Mouse (Mus musculus) frontal cortex, postnatal 36 days (tissue): ENCODE data around the gene Zfyve21.
A peak's percentile ranks its signal among the peaks of the same experiment; 100 is the strongest.

ENCODE experiments used
- DNase-seq, 2 experiments: peaks; one replicate each; pipeline ENCODE4 v3.0.0; 2022; ENCODE audit warnings: low spot score in 2 of 2

The Zfyve21 gene

DNA sequence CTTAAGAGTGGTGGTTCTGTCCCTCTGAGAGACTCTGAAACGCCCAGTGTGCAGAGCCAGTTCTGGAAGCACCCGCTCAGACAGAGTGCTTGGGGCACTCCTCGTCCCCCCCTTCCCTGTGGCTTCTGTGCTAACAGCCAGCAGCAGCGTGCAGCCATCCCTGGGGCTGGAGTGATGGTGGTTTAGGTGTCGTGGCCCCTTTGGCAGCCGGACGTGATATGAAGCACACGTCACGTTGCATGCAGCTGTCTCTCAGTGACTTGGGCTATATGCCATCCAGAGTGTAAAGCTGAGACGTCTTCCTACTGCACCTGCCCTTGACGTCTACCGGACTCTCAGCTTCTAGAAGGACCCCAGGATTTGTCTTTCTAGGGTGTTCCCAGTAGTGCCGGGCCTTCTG, 15.5 kb upstream of the Zfyve21 start:
- no peak for DNase-seq

DNA sequence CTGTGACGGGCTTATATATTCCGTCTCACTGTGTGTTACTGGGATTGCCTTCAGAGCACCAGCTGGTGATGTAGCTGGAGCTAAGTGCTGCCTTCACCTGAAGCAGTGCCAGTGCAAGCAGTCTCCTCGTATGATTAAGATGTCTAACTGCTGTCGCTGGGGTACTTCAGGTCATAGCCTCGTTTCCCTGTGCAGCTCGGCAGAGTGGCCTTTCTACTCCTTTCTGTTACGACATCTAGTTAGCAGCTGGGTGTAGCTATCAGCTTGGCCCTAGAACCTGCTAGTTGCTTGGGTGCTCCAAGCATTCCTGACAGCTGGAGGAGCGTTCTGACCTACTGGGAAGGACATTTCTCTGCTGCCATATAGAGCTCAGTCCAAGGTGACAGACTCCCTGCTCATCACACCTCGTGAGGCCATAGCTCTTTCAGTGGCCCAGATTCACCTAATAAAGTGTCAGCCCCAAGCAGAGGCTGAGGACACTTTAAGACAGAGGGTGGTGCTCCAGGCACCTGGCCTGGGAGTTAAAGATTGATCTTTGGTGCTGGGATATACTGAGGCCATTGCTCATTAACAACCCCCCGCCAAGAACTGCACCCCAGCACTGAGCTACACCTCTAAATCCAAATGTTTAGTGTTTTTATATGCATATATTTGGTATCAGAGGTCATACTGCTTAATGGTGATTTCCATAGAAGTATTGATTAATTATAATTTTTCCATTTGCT, 13.3 kb upstream of the Zfyve21 start:
- peak in 1 of 2 experiments; percentile 36 for DNase-seq

GRCm38 (mm10) chr12:111803538-111803937, 10.4 kb upstream of the Zfyve21 start:
- DNase-seq, result no peak

GRCm38 (mm10) chr12:111808775-111809174, 5.2 kb upstream of the Zfyve21 start:
- DNase-seq, result no peak

GRCm38 (mm10) chr12:111809762-111810161, 4.2 kb upstream of the Zfyve21 start:
- peak; percentile 63 to 65 for DNase-seq

- no peak for DNase-seq
These were observed 1.9 kb upstream of the Zfyve21 start for GRCm38 (mm10) chr12:111812075-111812474.

DNA sequence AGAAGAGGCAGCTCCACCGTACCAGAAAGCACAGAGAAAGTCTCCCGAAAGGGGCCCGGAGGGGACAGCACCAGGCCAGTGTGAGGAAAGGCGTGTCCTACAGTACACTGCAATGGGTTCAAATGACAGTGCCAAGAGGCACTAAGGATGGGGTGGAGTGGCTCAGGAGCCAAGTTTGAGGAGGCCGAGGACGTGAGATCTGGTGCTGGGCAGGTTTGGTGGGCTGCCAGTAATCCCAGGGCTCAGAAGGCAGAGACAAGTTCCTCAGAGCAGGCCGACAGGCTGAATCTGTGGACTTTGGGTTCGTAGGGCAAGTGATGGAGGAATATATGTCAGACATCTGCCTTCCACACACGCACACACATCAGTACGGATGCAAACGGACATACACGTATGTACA, 1.4 kb upstream of the Zfyve21 start:
- DNase-seq, result no peak

- DNase-seq, result no peak
These were observed 732 bp upstream of the Zfyve21 start for GRCm38 (mm10) chr12:111813111-111813765.

- no peak for DNase-seq
These were observed 1.1 kb downstream of the Zfyve21 start for GRCm38 (mm10) chr12:111814769-111815762.

DNA sequence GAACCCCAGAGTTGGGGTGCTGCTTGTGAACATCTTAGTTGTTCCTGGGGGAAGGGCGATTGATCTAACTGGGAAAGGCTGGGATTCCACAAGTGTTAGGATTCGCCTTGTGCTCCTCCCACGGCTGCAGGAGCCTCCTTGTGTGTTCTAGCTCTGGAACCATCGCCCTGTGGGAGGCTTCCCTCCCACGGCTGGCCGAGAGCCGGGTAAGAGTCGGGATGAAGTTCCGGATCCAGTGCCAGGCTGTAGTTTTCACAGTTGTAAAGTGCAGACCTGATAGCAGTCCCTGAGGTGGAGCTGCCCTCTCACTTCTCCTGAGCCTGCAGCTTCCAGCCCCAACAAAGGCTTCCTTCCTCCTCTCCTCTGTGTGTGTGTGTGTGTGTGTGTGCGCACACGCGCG, 2.6 kb downstream of the Zfyve21 start:
- DNase-seq, result peak; percentile 79 to 81

- no peak for DNase-seq
These were observed 3.0 kb downstream of the Zfyve21 start for GRCm38 (mm10) chr12:111816967-111817366.

- DNase-seq, result no peak
These were observed 4.0 kb downstream of the Zfyve21 start for GRCm38 (mm10) chr12:111817991-111818390.

DNA sequence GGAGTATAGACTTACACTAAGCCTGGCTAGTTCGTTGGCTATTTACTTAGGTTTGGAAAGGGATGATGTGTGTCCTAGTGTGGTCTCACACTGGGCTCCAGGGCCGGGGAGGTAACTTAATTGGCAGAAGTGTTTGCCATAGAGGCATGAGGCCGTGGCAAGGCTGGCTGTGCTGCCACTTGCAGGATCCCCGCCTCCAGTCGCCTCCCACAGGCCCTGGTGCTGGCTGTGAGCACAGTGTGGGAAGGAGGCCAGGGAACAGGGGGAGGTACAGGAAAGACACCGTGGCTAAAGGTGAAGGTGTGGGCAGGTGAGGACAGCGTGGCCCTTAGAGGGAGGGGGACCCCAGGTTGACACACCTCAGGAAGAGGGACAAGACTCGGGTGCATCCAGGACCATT, 6.0 kb downstream of the Zfyve21 start:
- DNase-seq, result no peak

DNA sequence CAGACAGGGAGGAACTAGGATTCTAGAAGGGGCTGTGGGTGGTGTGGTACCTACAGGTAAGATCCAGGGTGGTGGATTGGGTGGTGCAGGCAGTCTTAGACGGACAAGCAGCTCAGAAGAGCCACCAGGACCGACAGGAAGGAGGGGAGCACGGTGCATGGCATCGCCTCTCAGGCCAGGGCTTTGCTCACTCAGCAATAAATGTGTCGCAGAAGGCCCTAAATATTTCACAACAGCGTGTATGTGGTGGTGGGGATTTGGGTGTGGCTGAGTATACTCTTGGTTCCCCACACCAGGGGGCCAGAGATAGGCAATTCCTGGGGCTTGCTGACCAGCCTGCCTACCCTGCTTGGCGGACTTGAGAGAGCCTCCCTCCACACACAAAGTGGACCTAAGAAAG, 6.7 kb downstream of the Zfyve21 start:
- no peak for DNase-seq

- no peak for DNase-seq
These were observed 8.0 kb downstream of the Zfyve21 start for GRCm38 (mm10) chr12:111821931-111822330.

- no peak for DNase-seq
These were observed 13.6 kb downstream of the Zfyve21 start for GRCm38 (mm10) chr12:111827556-111827955.

DNA sequence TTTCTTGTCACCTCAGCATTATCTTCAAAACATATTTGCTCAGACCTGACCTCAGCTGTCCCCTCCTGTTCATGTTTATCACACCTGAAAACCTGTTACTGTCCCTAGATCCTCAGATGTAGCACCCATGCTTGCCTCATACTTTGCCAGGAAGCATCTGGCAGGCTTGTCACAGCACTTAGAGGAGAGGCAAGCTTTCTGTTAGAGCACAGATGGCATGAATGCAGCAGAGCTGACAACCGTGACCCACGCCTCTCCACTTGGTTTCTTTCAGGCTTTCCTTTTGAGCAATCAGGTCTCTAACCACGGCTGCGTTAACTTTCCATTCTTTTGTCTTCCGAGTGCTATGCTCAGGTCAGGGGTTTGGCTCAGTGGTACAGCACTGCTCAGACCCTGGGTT, 15.5 kb downstream of the Zfyve21 start:
- peak in 1 of 2 experiments; percentile 53 for DNase-seq

DNA sequence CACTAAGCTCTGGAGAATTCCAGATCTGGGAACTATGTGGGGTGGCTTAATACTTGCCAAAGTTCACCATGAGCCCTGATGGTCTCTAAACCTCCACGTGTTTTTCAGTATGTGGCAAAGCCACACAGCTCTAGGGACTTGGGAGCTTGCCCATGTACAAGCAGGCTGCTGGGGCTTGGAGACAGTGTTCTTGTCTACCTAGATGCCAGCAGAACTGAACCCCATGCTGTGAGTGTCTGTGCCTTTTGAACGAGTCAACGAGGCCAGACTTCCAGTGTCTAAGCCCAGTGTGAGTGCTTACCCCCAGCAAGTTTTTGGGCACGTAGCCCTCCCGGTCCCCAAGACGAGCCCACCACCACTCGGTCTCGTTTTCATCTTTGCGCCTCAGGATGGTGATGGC, 16.0 kb downstream of the Zfyve21 start:
- no peak for DNase-seq

- DNase-seq, result no peak
These were observed 16.4 kb downstream of the Zfyve21 start for GRCm38 (mm10) chr12:111830375-111830774.

- no peak for DNase-seq
These were observed 18.7 kb downstream of the Zfyve21 start for GRCm38 (mm10) chr12:111832643-111833042.

- DNase-seq, result no peak
These were observed 19.5 kb downstream of the Zfyve21 start for GRCm38 (mm10) chr12:111833457-111833856.
